8 mouse cellular contexts compared by ENCODE assay signal in genomic region chr10:128626311-128627310, GRCm38 (mm10). TPM values are rescaled to one million over a fixed set of nuclear protein-coding genes. Genes with fewer than 3 reads are reported as not detected.
DNase-seq lines count a peak whose midpoint lies in the region; ATAC-seq lines count a peak whose summit lies in the region.

Gene Rps26, minus strand, starts transcription at chr10:128626747.

- peak within 1 kb of the TSS; percentile 85 for H3K4me3 ChIP-seq in hindbrain, embryonic 12.5 days

- peaks cover 25% of the 10 kb centered on the region for H3K36me3 ChIP-seq in hindbrain, embryonic 12.5 days

- ATAC-seq in hindbrain, embryonic 12.5 days (ENCODE audit: low FRiP score) = peak; percentile 98

- peak within 1 kb of the TSS; percentile 90 for H3K9ac ChIP-seq in hindbrain, embryonic 12.5 days

- peak within 1 kb of the TSS; percentile 55 for H3K27ac ChIP-seq in hindbrain, embryonic 12.5 days

- H3K27me3 ChIP-seq in hindbrain, embryonic 12.5 days = no peaks in the 10 kb centered on the region

- H3K9me3 ChIP-seq in hindbrain, embryonic 12.5 days (replicated peaks) = no peaks in the 10 kb centered on the region

- peak; percentile 97 for DNase-seq in NIH3T3 (ENCODE audit: low read depth)
- DNase-seq in cerebellum, postnatal 10 days = peak; percentile 93 to 96
- peak; percentile 83 to 92 for DNase-seq in frontal cortex, postnatal 10 days (ENCODE audit: low spot score in 2 of 2)
- DNase-seq in layer of hippocampus, postnatal 14 days (ENCODE audit: low spot score in 2 of 2) = peak; percentile 85 to 98
- peak; percentile 85 for DNase-seq in lung, postnatal 14 days
- DNase-seq in retina, adult 2 months (ENCODE audit: low read depth, low spot score) = peak; percentile 99
- peak; percentile 77 to 84 for DNase-seq in thymus, postnatal 36 days

- peak within 1 kb of the TSS; percentile 89 for H3K4me2 ChIP-seq in hindbrain, embryonic 12.5 days (replicated peaks)

- 1% methylated on average over 40 of the region's 40 CpGs for WGBS in hindbrain, embryonic 12.5 days

- peaks cover 10% of the 10 kb centered on the region for H3K4me1 ChIP-seq in hindbrain, embryonic 12.5 days

RNA-seq across cellular contexts. Expression of gene Rps26, which starts in this region (rescaled TPM):
- 418 and 515 TPM in 2 replicates for polyA plus RNA-seq in hindbrain, embryonic 12.5 days (2016; fragmentation: Nextera tagmentation; extraction: Ambion mirVana)
- total RNA-seq in layer of hippocampus, postnatal 14 days (2021) = 100 to 1,000 TPM; 329 to 373 TPM

Comparison
In these comparisons a context has a peak if more than half of its experiments do, and no peak if none do; other contexts are left out.
1. Peak in every context shown above with its lines: DNase-seq, ATAC-seq, H3K4me3 ChIP-seq and H3K27ac ChIP-seq.